Comparison of ENCODE assay signal across 8 mouse cellular contexts in genomic region chr16:54983759-54984218, GRCm38 (mm10).
A peak's percentile ranks its signal among the peaks of the same experiment; 100 is the strongest.
DNase-seq lines count a peak whose midpoint lies in the region; ATAC-seq and TF ChIP-seq lines count a peak whose summit lies in the region.

No protein-coding gene starts in this region.

- no peaks in the 10 kb centered on the region for H3K9me3 ChIP-seq in forebrain, postnatal 0 days (ENCODE audit: low read length)
- H3K9me3 ChIP-seq in intestine, embryonic 15.5 days, result no peaks in the 10 kb centered on the region
- no peaks in the 10 kb centered on the region for H3K9me3 ChIP-seq in midbrain, embryonic 16.5 days (replicated peaks; ENCODE audit: control insufficient read depth, low read length, poor library complexity, severe bottlenecking)

- H3K9ac ChIP-seq in forebrain, postnatal 0 days, result peak overlapping the region; percentile 45
- no peak overlapping the region for H3K9ac ChIP-seq in intestine, embryonic 15.5 days
- peak overlapping the region; percentile 8; the same call in 1 of the 2 replicates for H3K9ac ChIP-seq in midbrain, embryonic 16.5 days (ENCODE audit: low read depth, low read length)

- intact Hi-C loops in left cerebral cortex, postnatal 4 days (cut with DNase I), result loop anchor here (10.0 kb wide), 1 partner anchor 491 kb away; no protein-coding TSS in a partner anchor

- H3K27me3 ChIP-seq in cerebellum, adult 2 months (ENCODE audit: control insufficient read depth, insufficient read depth, low read length), result no peaks in the 10 kb centered on the region
- H3K27me3 ChIP-seq in forebrain, postnatal 0 days (ENCODE audit: insufficient read depth, low read length), result no peaks in the 10 kb centered on the region
- H3K27me3 ChIP-seq in intestine, embryonic 15.5 days (replicated peaks), result no peaks in the 10 kb centered on the region
- H3K27me3 ChIP-seq in midbrain, embryonic 16.5 days (ENCODE audit: control insufficient read depth, insufficient read depth, low read depth, low read length), result no peaks in the 10 kb centered on the region

- 1% methylated on average over 9 of the region's 9 CpGs for WGBS in cerebellum, adult 2 months
- 1% methylated on average over 9 of the region's 9 CpGs for WGBS in forebrain, postnatal 0 days
- WGBS in intestine, embryonic 15.5 days, result 7% methylated on average over 9 of the region's 9 CpGs
- under 1% methylated on average over 9 of the region's 9 CpGs for WGBS in midbrain, embryonic 16.5 days

- no peaks in the 10 kb centered on the region for H3K4me1 ChIP-seq in cerebellum, adult 2 months (ENCODE audit: control insufficient read depth, insufficient read depth, low read length)
- no peaks in the 10 kb centered on the region for H3K4me1 ChIP-seq in forebrain, postnatal 0 days (ENCODE audit: insufficient read depth)
- no peaks in the 10 kb centered on the region for H3K4me1 ChIP-seq in intestine, embryonic 15.5 days (replicated peaks)
- H3K4me1 ChIP-seq in midbrain, embryonic 16.5 days (ENCODE audit: control insufficient read depth, insufficient read depth, low read length), result peaks cover 4% of the 10 kb centered on the region; the same call in 1 of the 2 replicates

- H3K4me2 ChIP-seq in forebrain, postnatal 0 days (ENCODE audit: low read depth), result peak overlapping the region; percentile 44
- peak overlapping the region; percentile 34; the same call in 1 of the 2 replicates for H3K4me2 ChIP-seq in intestine, embryonic 15.5 days (replicated peaks)
- peak overlapping the region; percentile 47 for H3K4me2 ChIP-seq in midbrain, embryonic 16.5 days (ENCODE audit: low read length)

- ATAC-seq in forebrain, postnatal 0 days, result peak; percentile 85
- peak; percentile 43; the same call in 1 of the 2 replicates for ATAC-seq in intestine, embryonic 15.5 days
- ATAC-seq in midbrain, embryonic 16.5 days, result peak; percentile 88

- H3K4me3 ChIP-seq in cerebellum, adult 2 months (replicated peaks; ENCODE audit: insufficient read depth, low read depth, low read length), result peak overlapping the region; percentile 36
- peak overlapping the region; percentile 17 for H3K4me3 ChIP-seq in forebrain, postnatal 0 days (ENCODE audit: low read depth, low read length)
- H3K4me3 ChIP-seq in intestine, embryonic 15.5 days (replicated peaks), result no peak overlapping the region
- H3K4me3 ChIP-seq in midbrain, embryonic 16.5 days (ENCODE audit: low read depth, low read length), result peak overlapping the region; percentile 18; the same call in 1 of the 2 replicates

- peak; percentile 74 for TF ChIP-seq CTCF in cerebellum, adult 2 months (IDR thresholded peaks at IDR 0.05; ENCODE audit: borderline replicate concordance, insufficient read depth, low read depth, low read length)
- peak; percentile 94 for TF ChIP-seq CTCF in forebrain, postnatal 0 days (IDR thresholded peaks at IDR 0.05; ENCODE audit: low read depth)

- no peak overlapping the region for H3K27ac ChIP-seq in cerebellum, adult 2 months (ENCODE audit: insufficient read depth, low read length)
- H3K27ac ChIP-seq in forebrain, postnatal 0 days (ENCODE audit: low read depth, low read length), result peak overlapping the region; percentile 47
- H3K27ac ChIP-seq in intestine, embryonic 15.5 days, result no peak overlapping the region
- 0 out of 2 replicates have a peak overlapping the region, but pooled peaks have one; percentile 4 for H3K27ac ChIP-seq in midbrain, embryonic 16.5 days (ENCODE audit: low read length)

- H3K36me3 ChIP-seq in forebrain, postnatal 0 days (ENCODE audit: insufficient read depth), result no peaks in the 10 kb centered on the region
- H3K36me3 ChIP-seq in intestine, embryonic 15.5 days, result no peaks in the 10 kb centered on the region
- H3K36me3 ChIP-seq in midbrain, embryonic 16.5 days (ENCODE audit: control insufficient read depth, insufficient read depth, low read length), result no peaks in the 10 kb centered on the region

- no peak for TF ChIP-seq POLR2A in cerebellum, adult 2 months (IDR thresholded peaks at IDR 0.05; ENCODE audit: borderline replicate concordance, insufficient read depth, low read length)

- peak; percentile 17 for DNase-seq in thymus, postnatal 0 days (ENCODE audit: low spot score)
- no peak for DNase-seq in thymus, adult 18-20 months
- peak; percentile 26 to 27 for DNase-seq in cerebellum, adult 2 months
- DNase-seq in forebrain, postnatal 0 days, result peak; percentile 89
- DNase-seq in left cerebral cortex, postnatal 4 days, result peak; percentile 65
- DNase-seq in testis, postnatal 10 days (ENCODE audit: low spot score), result peak; percentile 74

Comparison
In these comparisons a context has a peak if more than half of its experiments do, and no peak if none do; other contexts are left out.
1. DNase-seq: peak in thymus, postnatal 0 days (single experiment), cerebellum, adult 2 months (2 of 2), forebrain, postnatal 0 days (single experiment), left cerebral cortex, postnatal 4 days (single experiment) and testis, postnatal 10 days (single experiment); none in thymus, adult 18-20 months (0 of 2).
2. H3K27ac ChIP-seq: peak in forebrain, postnatal 0 days (single experiment) and midbrain, embryonic 16.5 days (single experiment); none in cerebellum, adult 2 months (single experiment) and intestine, embryonic 15.5 days (single experiment).
3. Peak in every context shown above with its lines, with median percentiles within 50 percentile points of each other: ATAC-seq and H3K4me2 ChIP-seq.